Mouse (Mus musculus) liver, postnatal 0 days (tissue): ENCODE results near the gene Pdia5. TPM values are rescaled to one million over a fixed set of nuclear protein-coding genes. Genes with fewer than 3 reads are reported as not detected.

Experiments used
- ATAC-seq: fragments of 200-750 bp; cut with Nextera tagmentation; 2 replicates; pipeline ENCODE4 v1.8.0; 2017; ENCODE audit warnings: mild to moderate bottlenecking, moderate library complexity
- DNase-seq: peaks from one replicate; pipeline ENCODE4 v3.0.0-alpha.2; 2016
- H3K27ac ChIP-seq: fragments of 300-500 bp; sonication (generic); 2 replicates; pipeline ENCODE4 v1.5.1; 2014; ENCODE audit warnings: antibody characterized with exemption, moderate library complexity, mild to moderate bottlenecking, low read depth
- H3K27me3 ChIP-seq: fragments of 300-500 bp; sonication (generic); 2 replicates; pipeline ENCODE4 v1.6.1; 2014; ENCODE audit warnings: low read length, control low read depth, mixed read lengths; ENCODE audit not compliant: insufficient read depth
- H3K36me3 ChIP-seq: fragments of 300-500 bp; sonication (generic); replicated peaks from 2 replicates; pipeline ENCODE4 v1.6.1; 2014; ENCODE audit warnings: mild to moderate bottlenecking, control low read depth, low read length, moderate library complexity, mixed read lengths; ENCODE audit not compliant: insufficient read depth
- H3K4me1 ChIP-seq: fragments of 300-500 bp; sonication (generic); 2 replicates; pipeline ENCODE4 v1.6.1; 2014; ENCODE audit warnings: antibody characterized with exemption, mild to moderate bottlenecking, control low read depth; ENCODE audit not compliant: insufficient read depth
- H3K4me2 ChIP-seq: fragments of 300-500 bp; sonication (generic); 2 replicates; pipeline ENCODE4 v1.6.1; 2014; ENCODE audit warnings: low read depth, mild to moderate bottlenecking, low read length, moderate library complexity, mixed read lengths
- H3K4me3 ChIP-seq: fragments of 300-500 bp; sonication (generic); 2 replicates; pipeline ENCODE4 v1.5.1; 2014; ENCODE audit warnings: low read depth, low read length
- H3K9ac ChIP-seq: fragments of 300-500 bp; sonication (generic); replicated peaks from 2 replicates; pipeline ENCODE4 v1.6.1; 2014; ENCODE audit warnings: mild to moderate bottlenecking, moderate library complexity
- H3K9me3 ChIP-seq: fragments of 300-500 bp; sonication (generic); 2 replicates; pipeline ENCODE4 v1.6.1; 2016; ENCODE audit warnings: mild to moderate bottlenecking, control low read depth, low read length, mixed read lengths
- CTCF ChIP-seq: sonication (generic); IDR thresholded peaks from 2 replicates; pipeline ENCODE4 v1.5.1; 2016; ENCODE audit warnings: antibody characterized with exemption, low read depth
- EP300 ChIP-seq: IDR thresholded peaks from 2 replicates; pipeline ENCODE4 v1.6.1; 2016; ENCODE audit warnings: antibody characterized with exemption, low read depth, mild to moderate bottlenecking
- WGBS: fragments of 180-500 bp; shearing (Covaris S2); extraction: QIAGEN DNeasy Blood & Tissue Kit; methylation state at CpG from one replicate; pipeline ENCODE4 v1.1.7; 2014; ENCODE audit not compliant: insufficient replicate concordance; 5-methylcytosine and 5-hydroxymethylcytosine counted together
- polyA plus RNA-seq: library from polyadenylated mRNA; unstranded; fragments of >200 nt; fragmentation: Nextera tagmentation; extraction: Ambion mirVana; gene quantifications from 2 replicates; pipeline ENCODE4 v1.2.1, GENCODE M21; 2015

Gene Pdia5
- polyA plus RNA-seq, 1 experiment from 2014 or later = 58.7 TPM

GRCm38 (mm10) chr16:35457488-35457887 is 33.2 kb downstream of the Pdia5 start:
- ATAC-seq = no peak
- WGBS = 81% methylated on average over 8 of the region's 8 CpGs
- Histone ChIP-seq H3K36me3 (peaks cover 9% of the 10 kb centered on the region), H3K9ac (no peak overlapping the region), H3K27me3 (no peaks in the 10 kb centered on the region), H3K4me1 (no peaks in the 10 kb centered on the region), H3K27ac (no peak overlapping the region), H3K4me2 (no peak overlapping the region), H3K4me3 (no peak overlapping the region), H3K9me3 (no peaks in the 10 kb centered on the region)
- DNase-seq = no peak
- TF ChIP-seq CTCF (no peak), EP300 (no peak)

GRCm38 (mm10) chr16:35457011-35457419 is 33.7 kb downstream of the Pdia5 start:
- TF ChIP-seq CTCF = no peak
- no peak for DNase-seq

GRCm38 (mm10) chr16:35456305-35456704 is 34.4 kb downstream of the Pdia5 start:
- no peaks in the 10 kb centered on the region for H3K9me3 ChIP-seq
- no peak overlapping the region for H3K4me2 ChIP-seq
- H3K36me3 ChIP-seq = peaks cover 8% of the 10 kb centered on the region; the same call in 1 of the 2 replicates
- 67% methylated on average over 9 of the region's 9 CpGs for WGBS
- no peak overlapping the region for H3K4me3 ChIP-seq
- DNase-seq (no peak), ATAC-seq (peak; percentile 71)
- H3K27ac ChIP-seq = peak overlapping the region; percentile 78
- H3K4me1 ChIP-seq = no peaks in the 10 kb centered on the region
- no peak for TF ChIP-seq EP300
- no peak overlapping the region for H3K9ac ChIP-seq
- no peaks in the 10 kb centered on the region for H3K27me3 ChIP-seq

More at GRCm38 (mm10) chr16:35457011-35457419, 33.7 kb downstream of the Pdia5 start:
- Histone ChIP-seq H3K9me3 (no peaks in the 10 kb centered on the region), H3K36me3 (peaks cover 6% of the 10 kb centered on the region), H3K4me2 (no peak overlapping the region), H3K27me3 (no peaks in the 10 kb centered on the region), H3K4me3 (no peak overlapping the region), H3K4me1 (no peaks in the 10 kb centered on the region), H3K27ac (peak overlapping the region; percentile 78), H3K9ac (no peak overlapping the region)
- 78% methylated on average over 7 of the region's 7 CpGs for WGBS
- no peak for ATAC-seq

GRCm38 (mm10) chr16:35455822-35456221 is 34.9 kb downstream of the Pdia5 start:
- H3K9ac ChIP-seq = no peak overlapping the region
- peak overlapping the region; percentile 78 for H3K27ac ChIP-seq
- H3K4me1 ChIP-seq = no peaks in the 10 kb centered on the region
- peak; percentile 96 for ATAC-seq
- peak; percentile 68 for DNase-seq
- 68% methylated on average over 10 of the region's 10 CpGs for WGBS
- peak; percentile 60 for TF ChIP-seq EP300
- no peak for TF ChIP-seq CTCF
- H3K4me3 ChIP-seq = no peak overlapping the region
- no peaks in the 10 kb centered on the region for H3K27me3 ChIP-seq
- H3K9me3 ChIP-seq = no peaks in the 10 kb centered on the region
- peaks cover 8% of the 10 kb centered on the region; the same call in 1 of the 2 replicates for H3K36me3 ChIP-seq
- no peak overlapping the region for H3K4me2 ChIP-seq

- TF ChIP-seq EP300 (no peak), CTCF (no peak)
- Histone ChIP-seq H3K27ac (no peak overlapping the region), H3K4me3 (no peak overlapping the region), H3K27me3 (no peaks in the 10 kb centered on the region), H3K36me3 (peaks cover 11% of the 10 kb centered on the region), H3K9ac (no peak overlapping the region), H3K4me2 (no peak overlapping the region), H3K4me1 (no peaks in the 10 kb centered on the region), H3K9me3 (no peaks in the 10 kb centered on the region)
- DNase-seq (no peak), ATAC-seq (no peak)
- 90% methylated on average over 16 of the region's 16 CpGs for WGBS
Observed at GRCm38 (mm10) chr16:35450018-35450630, 40.5 kb downstream of the Pdia5 start.

- H3K4me1 ChIP-seq = no peaks in the 10 kb centered on the region
- no peak for ATAC-seq
Observed at GRCm38 (mm10) chr16:35442026-35442415, 48.7 kb downstream of the Pdia5 start.

More at GRCm38 (mm10) chr16:35442026-35442415, 48.7 kb downstream of the Pdia5 start:
- no peak for DNase-seq
- TF ChIP-seq CTCF = no peak
- no peak for TF ChIP-seq EP300
- WGBS = 76% methylated on average over 4 of the region's 4 CpGs
- H3K9me3 ChIP-seq = no peaks in the 10 kb centered on the region
- H3K4me3 ChIP-seq = no peak overlapping the region
- no peak overlapping the region for H3K27ac ChIP-seq
- no peaks in the 10 kb centered on the region for H3K27me3 ChIP-seq
- no peak overlapping the region for H3K9ac ChIP-seq
- H3K4me2 ChIP-seq = no peak overlapping the region
- H3K36me3 ChIP-seq = 0 out of 2 replicates have a peak, but pooled peaks cover 4% of the 10 kb centered on the region
